Mouse (Mus musculus) left cerebral cortex, adult 18-20 months (tissue): ENCODE results near the gene Stpg1. TPM values are rescaled to one million over a fixed set of nuclear protein-coding genes. Genes with fewer than 3 reads are reported as not detected.

ENCODE experiments used
- DNase-seq, 2 experiments: peaks; one replicate each; pipeline ENCODE4 v3.0.0; 2021 to 2022; ENCODE audit warnings: low spot score in 2 of 2, mixed read lengths in 1 of 2
- microRNA-seq, 2 experiments: library from miRNA; unstranded; fragments of <30 nt; microRNA quantifications; one replicate each; pipeline ENCODE4 v1.2.0; 2021
- total RNA-seq, 2 experiments: library from RNA; stranded (reverse); gene quantifications; 2 replicates each; pipeline ENCODE4 v1.2.3; 2021

Gene Stpg1
- total RNA-seq, 2 experiments from 2014 or later = 1.0 to 1.8 TPM

DNA sequence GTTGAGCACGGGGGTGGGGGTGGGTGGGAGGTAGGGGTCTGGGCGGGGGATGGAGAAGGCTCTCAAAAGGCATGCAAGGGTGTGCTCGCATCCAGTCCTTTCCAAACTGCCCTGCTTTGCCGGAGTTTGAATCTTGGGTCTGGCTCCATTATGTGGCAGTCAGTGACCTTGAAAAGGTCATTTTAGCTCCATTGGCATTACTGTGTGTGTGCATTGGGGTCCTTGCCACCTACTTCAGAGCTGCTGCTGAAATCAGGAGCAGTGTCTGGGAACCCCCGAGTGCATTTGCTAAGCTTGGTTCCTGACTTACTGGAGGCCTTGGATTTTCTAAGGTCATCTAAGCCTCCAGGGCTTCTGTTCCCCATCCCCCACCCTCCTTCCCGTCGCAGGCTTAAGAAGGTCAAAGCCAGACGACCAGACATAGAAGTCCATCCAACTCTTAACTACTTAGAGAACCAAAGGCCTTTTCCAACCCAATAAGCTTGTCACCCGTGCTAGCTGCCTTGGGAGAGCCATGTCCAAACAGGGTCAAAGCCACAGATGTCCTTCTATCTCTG lies 54.0 kb downstream of the Stpg1 start:
- no peak for DNase-seq

DNA sequence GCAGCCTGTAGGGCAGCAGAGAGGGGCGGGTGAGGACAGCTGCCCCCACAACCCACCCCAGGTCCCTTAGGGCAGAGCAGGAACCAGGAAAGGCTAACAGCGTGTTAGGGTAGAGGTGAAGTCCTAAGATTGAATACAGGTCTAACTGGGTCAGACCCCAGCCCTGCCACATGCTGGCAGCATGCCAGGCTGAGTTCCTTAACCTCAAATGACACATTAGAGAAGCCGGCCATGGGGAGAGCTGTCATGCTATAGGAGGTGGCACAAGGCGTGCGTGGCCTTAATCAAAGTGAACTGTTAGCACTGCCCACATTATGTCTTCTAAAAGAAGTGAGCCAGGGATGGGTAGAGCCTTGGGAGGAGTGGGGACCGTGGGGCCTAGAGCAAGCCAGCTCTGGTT lies 54.7 kb downstream of the Stpg1 start:
- DNase-seq = no peak

DNA sequence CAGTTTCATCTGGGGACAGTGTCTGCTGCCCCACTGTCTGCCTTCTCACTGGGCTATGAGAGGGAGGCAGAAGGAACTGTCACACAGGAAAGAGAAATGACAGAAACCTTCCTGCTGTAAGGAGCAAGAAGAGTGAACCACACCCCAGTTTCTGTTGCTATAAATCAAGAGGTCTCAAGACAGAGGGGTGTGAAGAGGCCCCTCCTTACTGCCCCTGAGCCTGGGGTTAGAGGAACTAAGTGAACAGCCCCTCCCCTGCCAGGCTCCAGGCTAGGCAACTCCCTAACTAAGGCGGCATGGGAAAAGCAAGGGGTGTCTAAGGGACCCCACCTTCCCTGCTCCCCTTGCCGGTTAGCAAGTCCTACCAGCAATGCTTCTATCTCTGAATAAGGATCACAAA lies 69.2 kb downstream of the Stpg1 start:
- DNase-seq = no peak

DNA sequence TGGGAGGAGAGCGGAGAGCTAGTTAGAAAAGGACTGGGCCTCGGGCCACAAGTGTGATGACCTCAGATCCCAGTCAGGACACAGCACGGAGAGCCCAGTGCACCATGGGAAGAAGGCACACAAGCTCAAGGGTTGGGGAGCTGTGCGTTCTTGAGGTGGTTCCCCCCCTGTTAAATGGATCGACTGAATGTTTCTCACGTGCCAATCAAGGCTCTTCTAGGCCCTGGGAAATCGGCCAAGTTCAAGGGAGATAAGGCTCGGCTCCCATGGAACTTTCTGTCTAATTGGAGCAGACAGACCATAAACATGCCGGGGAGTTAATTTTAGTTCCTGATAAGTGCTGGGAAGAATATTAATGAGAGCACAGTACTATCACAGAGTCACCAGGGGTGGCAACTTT lies 70.8 kb downstream of the Stpg1 start:
- DNase-seq = no peak

DNA sequence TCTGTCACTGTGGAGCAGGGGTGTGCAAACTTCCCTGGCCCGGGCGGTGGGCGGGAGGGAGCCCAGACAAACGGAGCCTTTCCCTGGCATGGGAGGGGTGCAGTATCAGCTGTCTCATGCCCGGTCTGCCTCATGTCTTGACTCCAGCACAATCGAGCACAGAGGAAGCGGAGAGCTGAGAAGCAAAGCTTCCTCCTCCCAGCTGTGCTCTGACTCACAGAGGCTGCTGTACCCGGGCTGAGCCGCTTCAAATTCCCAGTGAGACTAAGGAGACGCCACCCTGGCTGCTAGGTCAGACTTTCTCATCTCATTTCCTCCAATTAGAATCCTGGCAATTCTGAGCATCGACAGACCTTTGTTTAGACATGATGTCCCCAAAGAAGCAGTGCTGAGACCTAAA lies 72.5 kb downstream of the Stpg1 start:
- peak in 1 of 2 experiments; percentile 27 for DNase-seq

DNA sequence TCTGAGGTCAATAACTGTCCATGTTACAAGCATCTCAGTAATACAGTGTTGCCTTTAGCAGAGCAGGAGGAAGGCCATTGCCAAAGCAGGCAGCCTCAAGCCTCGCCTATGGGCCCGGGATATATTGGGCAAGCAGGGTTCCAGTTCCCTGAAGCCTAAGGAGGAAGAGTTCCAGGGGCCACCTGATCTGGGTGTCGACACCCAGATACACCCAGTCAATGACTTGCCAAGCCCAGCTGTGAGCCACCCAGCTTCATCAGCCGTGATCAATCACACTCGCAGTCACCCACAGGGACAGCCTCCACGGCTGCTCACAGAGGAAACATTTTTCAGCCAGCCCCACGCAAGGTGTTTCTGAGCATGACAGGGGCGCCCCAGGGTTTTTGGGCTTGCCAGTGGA lies 72.9 kb downstream of the Stpg1 start:
- DNase-seq = no peak

DNA sequence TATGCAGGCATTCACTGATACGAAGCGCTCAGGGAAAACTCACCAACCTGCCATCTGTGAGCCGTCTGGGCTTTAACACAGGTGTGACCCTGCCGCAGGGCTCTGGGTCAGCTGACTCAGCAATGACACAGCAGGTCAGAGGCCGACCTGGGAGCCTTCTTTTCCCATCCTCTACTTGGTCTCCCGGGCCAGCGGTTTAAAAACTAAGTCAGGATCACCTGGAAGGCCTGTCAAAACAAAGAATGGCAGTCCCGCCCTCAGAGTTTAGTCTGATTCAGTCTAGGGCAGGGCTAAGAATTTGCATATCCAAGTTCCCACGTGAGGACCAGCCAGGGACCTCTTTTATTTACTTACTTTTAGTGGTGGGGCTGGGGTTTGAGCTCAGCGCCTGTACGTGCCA lies 74.6 kb downstream of the Stpg1 start:
- no peak for DNase-seq

DNA sequence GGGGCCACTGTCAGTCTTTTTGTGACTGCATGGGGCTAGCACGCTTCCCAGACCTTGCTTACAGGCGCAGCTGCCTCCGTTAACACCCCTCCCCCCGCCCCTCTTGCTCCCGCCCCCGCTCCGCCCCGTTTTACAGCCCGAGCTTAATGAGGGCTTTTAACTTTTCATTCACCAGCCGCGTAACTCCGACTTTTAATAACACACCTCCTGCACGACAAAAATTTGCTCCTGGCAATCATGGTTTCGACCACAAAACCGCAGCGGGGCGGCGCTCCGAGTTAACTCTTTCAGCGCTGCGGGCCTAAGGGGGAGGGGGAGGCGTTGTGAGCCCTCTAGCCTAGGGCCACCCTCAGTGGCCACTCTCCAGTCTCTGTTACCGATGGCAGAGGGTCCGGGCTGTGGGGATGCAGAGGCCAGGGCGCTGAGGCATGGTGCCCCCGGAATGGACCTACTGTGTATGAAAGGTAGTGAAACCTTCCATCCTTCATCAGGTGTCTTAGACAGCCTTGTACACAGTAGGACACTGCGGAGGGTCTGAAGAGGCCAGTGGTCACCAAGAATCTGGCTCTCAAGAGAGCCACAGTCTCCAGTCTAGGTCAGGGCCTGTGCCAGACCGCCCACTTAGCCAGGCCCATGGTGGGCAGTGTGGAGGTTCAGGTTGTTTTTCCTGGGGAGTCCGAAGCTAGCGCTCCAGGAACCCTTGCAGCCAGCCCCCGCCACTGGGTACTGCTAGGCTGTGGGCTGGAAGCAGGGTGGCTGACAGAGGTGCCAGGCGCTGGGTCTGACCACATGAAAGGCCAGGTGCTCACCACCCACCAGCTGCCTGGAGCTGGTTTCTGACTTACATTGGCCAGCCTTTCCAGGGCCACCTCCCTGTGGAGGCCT lies 75.8 kb downstream of the Stpg1 start:
- no peak for DNase-seq

DNA sequence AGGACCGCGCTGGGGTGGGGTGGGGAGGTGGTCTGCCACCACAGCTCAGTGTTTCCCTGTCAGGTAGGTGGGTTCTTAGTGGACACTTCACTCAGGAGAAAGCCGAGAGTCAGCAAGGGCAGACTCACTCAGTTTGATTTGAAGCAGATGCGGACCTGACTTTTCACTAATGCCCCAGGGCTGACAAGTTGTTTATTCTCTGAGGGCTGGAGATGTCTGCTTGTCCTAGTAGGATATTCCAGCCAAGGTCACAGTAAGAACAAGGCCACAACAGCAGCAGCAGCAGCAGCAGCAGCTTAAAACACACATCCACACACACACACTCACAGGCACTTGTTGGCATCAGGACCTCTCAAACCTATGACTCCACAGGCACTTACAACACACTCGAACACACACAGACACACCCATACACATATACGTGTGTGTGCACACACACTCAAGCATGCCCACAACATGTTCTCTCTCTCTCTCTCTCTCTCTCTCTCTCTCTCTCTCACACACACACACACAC lies 76.5 kb downstream of the Stpg1 start:
- DNase-seq = no peak

DNA sequence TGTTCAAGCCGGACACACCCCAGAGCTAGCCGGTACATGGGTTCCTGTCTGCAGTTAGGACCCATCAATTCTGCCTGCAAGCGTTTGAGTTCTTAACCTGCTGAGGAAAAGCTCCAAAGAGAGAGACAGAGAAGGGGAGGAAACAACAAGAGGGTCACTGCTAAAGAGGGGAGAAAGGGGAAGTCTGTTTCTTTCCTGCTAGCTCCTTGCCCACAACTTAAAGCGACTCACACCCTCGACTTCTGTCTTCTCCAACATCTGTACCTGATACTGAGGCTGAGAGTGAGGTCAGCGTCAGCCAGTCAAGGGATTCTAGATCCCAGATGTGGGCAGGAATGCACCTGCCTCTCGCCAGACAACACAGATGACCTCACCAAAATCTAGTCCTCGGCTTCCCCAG lies 77.7 kb downstream of the Stpg1 start:
- no peak for DNase-seq

DNA sequence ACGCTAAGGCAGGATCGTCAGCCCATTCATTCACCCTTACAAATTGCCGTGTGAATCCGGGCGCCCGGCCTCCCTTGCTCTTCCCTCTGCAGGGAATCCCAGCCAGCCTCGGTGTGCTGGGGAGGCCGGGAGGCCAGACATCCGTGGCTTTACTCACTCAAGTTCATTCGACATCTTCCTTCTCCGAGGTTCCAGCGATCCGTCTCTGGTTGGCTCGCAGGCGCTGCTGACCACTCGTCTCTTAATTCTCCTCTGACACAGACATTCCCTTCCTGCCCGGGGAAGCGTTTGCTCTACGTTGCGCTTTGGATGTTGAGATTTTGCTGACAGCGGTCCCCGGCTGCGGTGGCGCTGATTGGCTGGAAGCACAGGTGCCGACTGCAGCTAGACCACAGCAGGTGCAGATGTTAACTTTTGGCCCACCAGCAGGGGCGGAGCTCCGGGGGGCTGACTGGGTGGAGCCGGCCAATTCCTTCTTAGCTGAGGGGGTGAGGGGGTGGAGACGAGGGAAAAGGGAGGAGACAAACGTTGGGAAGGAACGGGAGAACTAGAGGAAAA lies 78.7 kb downstream of the Stpg1 start, which contains the start of gene Grhl3:
Gene Grhl3, minus strand, starts transcription at position 380 of the 558 bp plus-strand sequence.
- peak; percentile 25 to 48 for DNase-seq

DNA sequence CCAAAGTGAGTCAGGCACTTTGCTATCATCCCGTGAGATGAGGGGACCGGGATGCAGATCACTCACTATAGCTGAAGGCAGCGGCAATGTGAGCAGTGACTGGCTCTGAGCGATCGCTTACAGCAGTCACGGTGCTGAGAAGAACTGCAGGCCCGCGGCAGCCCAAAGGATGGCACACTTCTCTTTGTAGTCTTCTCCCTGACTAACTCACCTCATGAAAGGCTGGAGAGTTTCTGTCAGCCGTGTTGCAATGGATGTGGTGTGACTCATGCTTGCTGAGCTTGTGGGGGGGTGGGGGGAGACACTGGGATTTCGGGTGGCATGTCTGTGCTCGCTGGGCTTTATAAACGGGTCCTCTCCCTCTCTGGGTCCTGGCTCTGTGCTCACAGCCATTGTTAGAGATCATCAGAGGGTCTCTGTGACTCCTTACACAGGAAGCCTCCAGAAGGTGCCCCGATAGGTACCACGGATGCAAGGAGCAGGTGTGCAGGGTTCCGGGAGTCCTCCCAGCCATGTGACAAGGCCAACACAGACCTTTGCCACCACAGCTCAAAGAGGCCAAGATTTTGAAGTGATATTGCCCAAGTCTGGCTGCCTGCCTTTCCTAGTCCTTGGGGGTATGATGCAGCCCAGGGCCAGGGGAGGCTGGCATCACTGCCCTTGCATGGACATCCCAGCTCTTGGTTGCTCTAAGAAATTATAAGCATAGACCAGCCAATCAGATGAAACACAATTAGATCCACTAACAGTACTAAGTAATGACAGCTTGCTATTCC lies 81.0 kb downstream of the Stpg1 start:
- DNase-seq = no peak

DNA sequence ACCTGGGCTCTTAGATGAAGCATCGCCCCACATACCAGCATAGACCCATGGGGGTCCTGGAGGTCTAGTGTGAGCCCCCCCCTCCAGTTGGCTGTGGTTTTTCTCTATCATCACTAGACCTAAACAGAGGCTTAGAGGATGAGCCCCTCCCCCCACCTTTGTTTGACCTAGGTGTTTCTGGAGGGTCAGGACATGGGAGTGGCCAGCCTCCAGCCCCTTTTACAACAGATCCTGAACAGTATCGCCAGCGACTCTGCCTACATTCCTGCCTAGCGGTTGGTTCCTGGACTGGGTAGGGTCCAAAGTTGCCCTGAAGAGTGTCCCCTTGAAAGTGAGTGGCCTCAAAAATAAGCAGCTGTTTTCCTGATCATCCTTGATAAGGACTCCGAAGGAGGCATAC lies 83.9 kb downstream of the Stpg1 start:
- no peak for DNase-seq

DNA sequence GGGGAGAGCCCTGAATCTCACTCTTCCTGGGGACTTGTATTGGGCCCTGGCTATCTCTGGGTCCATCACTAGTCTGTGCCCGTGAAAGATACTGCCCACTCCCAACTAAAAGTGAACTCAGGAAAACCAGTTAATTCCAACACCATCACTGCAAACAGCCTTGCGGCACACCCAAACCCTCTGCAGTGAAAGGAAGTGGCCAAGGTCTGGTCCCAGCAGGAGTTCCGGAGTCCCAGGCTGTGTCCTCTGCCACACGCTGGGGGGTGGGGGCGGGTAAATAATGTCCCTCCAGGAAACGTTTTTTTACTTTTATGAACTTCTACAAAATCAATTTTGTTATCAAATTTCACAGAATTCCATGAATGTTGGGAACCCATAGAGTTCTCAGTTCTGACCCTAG lies 85.1 kb downstream of the Stpg1 start:
- DNase-seq = no peak

DNA sequence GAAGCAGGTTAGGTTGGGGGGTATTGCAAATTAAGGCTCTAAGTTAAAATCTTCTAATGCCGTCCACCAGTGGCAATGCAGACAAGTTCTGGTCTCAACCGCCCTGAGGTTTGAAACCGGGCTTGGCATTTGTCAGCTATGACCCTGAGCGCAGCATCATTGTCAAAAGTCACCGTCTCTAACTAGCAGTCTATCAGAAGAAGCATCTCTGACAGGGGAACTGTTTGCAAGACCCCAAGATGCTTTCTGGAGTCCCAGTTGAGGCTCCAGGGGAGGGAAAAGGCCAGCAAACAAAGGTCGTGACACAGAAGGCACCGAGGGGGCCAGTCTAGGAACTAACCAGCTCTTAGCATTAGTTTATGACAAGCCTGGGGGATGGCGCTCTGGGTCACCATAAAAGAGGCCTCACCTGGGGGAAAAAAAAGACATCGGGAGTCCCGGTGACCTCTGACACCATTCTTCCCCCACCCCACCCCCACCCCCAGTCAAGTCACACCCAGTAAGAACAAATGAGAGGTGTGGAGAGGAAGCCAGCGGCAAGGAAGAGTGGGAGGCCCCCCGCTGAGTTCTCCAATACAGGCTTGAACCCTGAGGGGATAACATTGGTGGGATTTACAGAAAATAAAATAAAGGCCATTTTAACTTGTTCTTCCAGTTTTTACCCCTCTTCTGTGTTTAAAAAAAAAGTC lies 86.8 kb downstream of the Stpg1 start:
- DNase-seq = no peak

DNA sequence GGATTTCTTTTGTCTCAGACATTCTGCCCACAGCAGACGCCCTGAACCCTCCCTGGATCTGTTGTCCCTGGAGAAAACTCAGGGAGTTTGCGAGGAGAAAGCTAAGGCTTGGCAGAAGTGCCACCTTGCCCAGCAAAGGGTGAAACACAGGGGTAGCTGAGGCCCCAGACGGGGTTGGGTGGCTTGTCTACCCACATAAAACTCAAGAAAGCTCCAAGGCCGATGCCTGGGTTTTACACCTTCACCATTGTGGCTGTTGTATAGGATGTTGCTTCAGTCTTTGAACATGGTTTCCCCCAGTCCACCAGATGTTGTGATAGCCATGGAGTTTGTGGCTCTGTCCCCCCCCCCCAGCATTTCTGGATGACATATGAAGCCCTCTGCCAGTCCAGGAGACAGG lies 90.2 kb downstream of the Stpg1 start:
- DNase-seq = no peak

Small RNAs within 50 kb of the gene (microRNA-seq; reads per million reads assigned to microRNA genes)
- 0 reads per million in 2 experiments for gene Gm25317

Other genes with a start within 250 kb of the Stpg1 start
- 10 to 100 TPM; 30.2 to 35.7 TPM for gene Clic4, start 222.0 kb upstream of the Stpg1 start, total RNA-seq
- gene Srrm1, start 141.5 kb upstream of the Stpg1 start, total RNA-seq = 100 to 1,000 TPM; 131 to 132 TPM
- gene Ncmap, start 96.6 kb upstream of the Stpg1 start, total RNA-seq = under 1 TPM; 0.35 to 0.75 TPM
- 10 to 100 TPM; 30.6 to 30.8 TPM for gene Rcan3, start 60.9 kb upstream of the Stpg1 start, total RNA-seq
- gene Nipal3, start 248 bp downstream of the Stpg1 start, total RNA-seq = 100 to 1,000 TPM in 1 of 2 experiments, 10 to 100 TPM in 1; 87.4 to 101 TPM
- gene Grhl3, start 78.8 kb downstream of the Stpg1 start, total RNA-seq = 1 to 10 TPM; 1.0 to 1.8 TPM
- gene Ifnlr1, start 191.5 kb downstream of the Stpg1 start, total RNA-seq = under 1 TPM; 0.28 to 0.37 TPM
- gene Il22ra1, start 233.4 kb downstream of the Stpg1 start, total RNA-seq = under 1 TPM in 1 of 2 experiments, not detected in 1; 0.14 TPM